Comparison of ENCODE assay signal across 9 mouse cellular contexts in the genomic region with DNA sequence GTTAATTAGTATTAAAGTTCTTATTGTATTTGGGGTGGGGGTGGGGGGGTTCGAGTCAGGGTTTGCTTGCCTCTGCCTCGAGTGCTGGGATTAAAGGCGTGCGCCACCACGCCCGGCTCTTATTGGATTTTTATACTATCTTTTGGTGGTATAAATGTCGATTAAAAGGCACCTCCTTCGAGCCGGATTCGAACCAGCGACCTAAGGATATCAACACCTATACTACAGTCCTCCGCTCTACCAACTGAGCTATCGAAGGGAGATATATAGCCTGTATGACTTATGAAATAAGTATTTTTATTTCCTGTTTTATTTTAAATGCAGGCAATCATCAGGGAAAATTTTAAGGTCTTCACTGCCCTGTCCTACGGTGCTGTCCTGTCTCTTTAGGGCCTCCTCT. TPM values are rescaled to one million over a fixed set of nuclear protein-coding genes. Genes with fewer than 3 reads are reported as not detected.
DNase-seq lines count a peak whose midpoint lies in the region; ATAC-seq lines count a peak whose summit lies in the region.
"Had no signal": no experiment of that assay in that cellular context is flagged by ENCODE, and none has a peak within 500 bp of the region (broad histone marks: within the 10 kb centered on the region; RNA-seq: fewer than 3 reads in every experiment).

No protein-coding gene starts in this region.

- H3K27ac ChIP-seq in heart, embryonic 12.5 days (ENCODE audit: poor library complexity, severe bottlenecking) = no peak overlapping the region
- no peak overlapping the region for H3K27ac ChIP-seq in heart, embryonic 11.5 days (ENCODE audit: low read depth, low read length)

- no peak for ATAC-seq in heart, embryonic 12.5 days (ENCODE audit: insufficient number of reproducible peaks, low FRiP score)
- ATAC-seq in heart, embryonic 11.5 days (replicated peaks; ENCODE audit: insufficient number of reproducible peaks, low FRiP score, low TSS enrichment) = no peak

- no peak overlapping the region for H3K9ac ChIP-seq in heart, embryonic 12.5 days
- H3K9ac ChIP-seq in heart, embryonic 11.5 days (ENCODE audit: low read depth, low read length) = no peak overlapping the region

- no peaks in the 10 kb centered on the region for H3K27me3 ChIP-seq in heart, embryonic 12.5 days (replicated peaks)
- H3K27me3 ChIP-seq in heart, embryonic 11.5 days (ENCODE audit: control insufficient read depth, insufficient read depth, low read length) = no peaks in the 10 kb centered on the region
- H3K27me3 ChIP-seq: megakaryocyte, embryonic 14.5 days had no signal

- H3K4me2 ChIP-seq in heart, embryonic 12.5 days = 0 out of 2 replicates have a peak overlapping the region, but pooled peaks have one; percentile 0
- H3K4me2 ChIP-seq in heart, embryonic 11.5 days = no peak overlapping the region

- H3K9me3 ChIP-seq in heart, embryonic 12.5 days (replicated peaks) = no peaks in the 10 kb centered on the region
- H3K9me3 ChIP-seq in heart, embryonic 11.5 days (replicated peaks; ENCODE audit: control insufficient read depth, low read length) = no peaks in the 10 kb centered on the region
- H3K9me3 ChIP-seq: megakaryocyte, embryonic 14.5 days had no signal

- 17% methylated on average over 14 of the region's 14 CpGs for WGBS in heart, embryonic 12.5 days
- 15% methylated on average over 14 of the region's 14 CpGs for WGBS in heart, embryonic 11.5 days (ENCODE audit: insufficient replicate concordance)

- no peak overlapping the region for H3K4me3 ChIP-seq in heart, embryonic 12.5 days
- no peak overlapping the region for H3K4me3 ChIP-seq in heart, embryonic 11.5 days (ENCODE audit: low read depth, low read length)
- H3K4me3 ChIP-seq: megakaryocyte, embryonic 14.5 days had no signal

- H3K36me3 ChIP-seq in heart, embryonic 12.5 days = peaks cover 6% of the 10 kb centered on the region
- peaks cover 1% of the 10 kb centered on the region; the same call in 1 of the 2 replicates for H3K36me3 ChIP-seq in heart, embryonic 11.5 days (ENCODE audit: control insufficient read depth, insufficient read depth, low read length)

- DNase-seq in 3T3-L1 (ENCODE audit: low read depth, low spot score) (peak; percentile 90), liver (peak; percentile 84)
- DNase-seq in Muller cell, postnatal 12 days (ENCODE audit: inconsistent ontology term) = peak; percentile 55
- no peak for DNase-seq in layer of hippocampus, adult 9-11 months
- no peak for DNase-seq in left cerebral cortex, postnatal 4 days
- DNase-seq in urinary bladder, postnatal 4 days (ENCODE audit: low spot score in 2 of 2) = no peak

- peaks cover 28% of the 10 kb centered on the region for H3K4me1 ChIP-seq in heart, embryonic 12.5 days (replicated peaks)
- peaks cover 9% of the 10 kb centered on the region for H3K4me1 ChIP-seq in heart, embryonic 11.5 days (ENCODE audit: control insufficient read depth, insufficient read depth, low read length)

- intact Hi-C loops in left cerebral cortex, postnatal 4 days (cut with DNase I) = no loop called here

RNA-seq across cellular contexts. Expression of gene Abt1, which starts 3.3 kb away (rescaled TPM):
- 8.1 and 8.9 TPM in 2 replicates for polyA plus RNA-seq in heart, embryonic 12.5 days (2016; fragmentation: Nextera tagmentation; extraction: Ambion mirVana)
- polyA plus RNA-seq in heart, embryonic 11.5 days (2014; fragmentation: Nextera tagmentation; extraction: Ambion mirVana) = 8.9 and 9.8 TPM in 2 replicates
- 1 to 10 TPM; 5.6 to 6.1 TPM for total RNA-seq in left cerebral cortex, postnatal 4 days (2021)

RNA-seq across cellular contexts. Expression of gene Btn1a1, which starts 38.8 kb away (rescaled TPM):
- 2.6 and 2.9 TPM in 2 replicates for polyA plus RNA-seq in heart, embryonic 12.5 days (2016; fragmentation: Nextera tagmentation; extraction: Ambion mirVana)
- polyA plus RNA-seq in heart, embryonic 11.5 days (2014; fragmentation: Nextera tagmentation; extraction: Ambion mirVana) = 0.97 and 1.7 TPM in 2 replicates
- total RNA-seq in left cerebral cortex, postnatal 4 days (2021) = not detected

RNA-seq across cellular contexts. Expression of gene Zfp322a, which starts 57.9 kb away (rescaled TPM):
- polyA plus RNA-seq in heart, embryonic 12.5 days (2016; fragmentation: Nextera tagmentation; extraction: Ambion mirVana) = 43.0 and 46.7 TPM in 2 replicates
- polyA plus RNA-seq in heart, embryonic 11.5 days (2014; fragmentation: Nextera tagmentation; extraction: Ambion mirVana) = 43.4 and 43.7 TPM in 2 replicates
- 10 to 100 TPM; 42.6 to 49.5 TPM for total RNA-seq in left cerebral cortex, postnatal 4 days (2021)

Comparison
In these comparisons a context has a peak if more than half of its experiments do, and no peak if none do; other contexts are left out.
1. DNase-seq: peak in 3T3-L1 (single experiment), Muller cell, postnatal 12 days (single experiment) and liver (single experiment); none in layer of hippocampus, adult 9-11 months (single experiment), left cerebral cortex, postnatal 4 days (single experiment) and urinary bladder, postnatal 4 days (0 of 2).